Comparison of ENCODE assay signal across 11 mouse cellular contexts in genomic region chr5:72425342-72426010, GRCm38 (mm10).
"Had no signal": no experiment of that assay in that cellular context is flagged by ENCODE, and none has a peak within 500 bp of the region (broad histone marks: within the 10 kb centered on the region; RNA-seq: fewer than 3 reads in every experiment).

No protein-coding gene starts in this region.

- DNase-seq: kidney, postnatal 25 days; lung, adult 2 months; lung, postnatal 36 days; thymus, postnatal 36 days had no signal

- H3K4me3 ChIP-seq: left cerebral cortex, adult 2 months; limb, embryonic 10.5 days; liver, embryonic 15.5 days; midbrain, embryonic 15.5 days; neural tube, embryonic 12.5 days had no signal

- H3K4me1 ChIP-seq: limb, embryonic 10.5 days; liver, embryonic 15.5 days; midbrain, embryonic 15.5 days; neural tube, embryonic 12.5 days had no signal

- H3K4me2 ChIP-seq: liver, embryonic 11.5 days; liver, embryonic 15.5 days; midbrain, embryonic 15.5 days; neural tube, embryonic 12.5 days had no signal

- ATAC-seq: lung, postnatal 0 days; midbrain, embryonic 15.5 days had no signal

- H3K36me3 ChIP-seq: limb, embryonic 10.5 days; liver, embryonic 15.5 days; midbrain, embryonic 15.5 days; neural tube, embryonic 12.5 days had no signal

- H3K27ac ChIP-seq: left cerebral cortex, adult 2 months; limb, embryonic 10.5 days; liver, embryonic 15.5 days; midbrain, embryonic 15.5 days; neural tube, embryonic 12.5 days had no signal

- H3K9me3 ChIP-seq: limb, embryonic 10.5 days; liver, embryonic 15.5 days; midbrain, embryonic 15.5 days; neural tube, embryonic 12.5 days had no signal

- H3K27me3 ChIP-seq: liver, embryonic 15.5 days; midbrain, embryonic 15.5 days; neural tube, embryonic 12.5 days had no signal

- H3K9ac ChIP-seq: liver, embryonic 15.5 days; midbrain, embryonic 15.5 days; neural tube, embryonic 12.5 days had no signal
